Mouse (Mus musculus) megakaryocyte-erythroid progenitor cell, adult 5-6 weeks (primary cell): ENCODE measurements around the gene Arhgap18. TPM values are rescaled to one million over a fixed set of nuclear protein-coding genes. Genes with fewer than 3 reads are reported as not detected.

Experiments used
- ATAC-seq: replicated peaks from 2 replicates; pipeline ENCODE4 v1.8.0; 2016; ENCODE audit warnings: mild to moderate bottlenecking, inconsistent platforms; ENCODE audit not compliant: severe bottlenecking, poor library complexity, low FRiP score, low TSS enrichment
- total RNA-seq, 2 experiments: library from RNA; stranded (forward) in 1 of 2; stranded (reverse) in 1 of 2; fragments of 200-1000, 215-1000 nt in 1 of 2; fragments of >200 nt in 1 of 2; fragmentation: Nextera tagmentation in 1 of 2; gene quantifications; 2 replicates each; pipeline ENCODE4 v1.2.3; 2014 to 2017

The Arhgap18 gene
- total RNA-seq, 2 experiments from 2014 or later = 23.8 to 49.6 TPM

DNA sequence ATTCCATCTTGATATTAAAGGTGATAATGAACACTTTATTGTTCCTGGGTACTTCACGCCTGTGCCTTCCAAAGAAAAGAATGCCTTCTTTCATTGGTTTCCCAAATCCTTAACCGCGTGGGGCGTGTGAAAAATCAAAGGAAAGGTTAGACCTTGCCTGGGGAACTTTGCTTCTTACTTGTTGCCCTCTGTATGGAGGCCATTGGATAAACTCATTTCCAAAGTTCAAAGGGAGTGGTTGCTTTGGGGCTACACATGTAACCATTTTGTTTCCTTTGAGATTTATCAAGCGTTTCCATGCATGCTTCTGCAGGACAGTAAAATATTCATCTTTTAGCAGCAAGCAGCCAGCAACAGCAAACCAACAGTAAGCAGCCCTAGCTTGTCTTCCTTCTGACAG, 20.3 kb downstream of the Arhgap18 start:
- no peak for ATAC-seq

DNA sequence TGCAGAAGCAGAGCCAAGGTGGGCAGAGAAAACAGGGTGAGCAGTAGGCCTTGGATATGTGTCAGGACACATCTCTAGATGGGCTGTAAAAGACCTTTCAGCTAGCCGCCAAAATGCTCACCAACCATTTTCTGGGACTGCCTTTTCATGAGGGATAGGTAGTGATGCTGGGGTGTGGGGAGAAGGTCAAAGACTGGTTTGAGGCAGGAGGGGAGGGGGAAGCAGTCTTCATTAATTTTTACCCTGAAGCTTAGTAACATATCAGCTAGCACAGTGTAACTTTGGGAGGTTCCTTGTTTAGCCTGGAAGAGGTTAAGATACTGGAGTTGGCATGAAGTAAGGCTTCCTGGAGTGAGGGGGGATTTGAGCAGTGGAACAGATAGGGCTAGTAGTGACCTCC, 21.0 kb downstream of the Arhgap18 start:
- ATAC-seq = no peak

DNA sequence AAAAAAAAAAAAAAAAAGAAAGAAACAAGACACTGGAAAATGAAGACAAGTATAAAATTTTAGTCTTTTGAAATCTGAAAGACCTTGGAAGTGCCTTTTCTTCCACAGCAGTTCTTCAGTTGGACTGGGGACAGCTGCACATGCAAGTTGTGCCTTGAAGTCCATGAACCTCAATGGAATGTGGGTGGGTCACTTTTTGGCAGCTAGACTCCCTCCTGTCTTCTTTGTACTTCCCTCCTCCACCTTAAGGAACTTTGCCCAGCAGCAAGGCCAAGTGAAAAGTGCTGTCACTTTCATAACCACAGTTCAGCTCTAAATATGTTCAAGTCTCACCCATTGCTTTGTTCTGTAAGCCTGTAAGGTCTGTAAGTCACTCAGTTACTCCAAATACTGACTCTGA, 23.2 kb downstream of the Arhgap18 start:
- ATAC-seq = no peak

DNA sequence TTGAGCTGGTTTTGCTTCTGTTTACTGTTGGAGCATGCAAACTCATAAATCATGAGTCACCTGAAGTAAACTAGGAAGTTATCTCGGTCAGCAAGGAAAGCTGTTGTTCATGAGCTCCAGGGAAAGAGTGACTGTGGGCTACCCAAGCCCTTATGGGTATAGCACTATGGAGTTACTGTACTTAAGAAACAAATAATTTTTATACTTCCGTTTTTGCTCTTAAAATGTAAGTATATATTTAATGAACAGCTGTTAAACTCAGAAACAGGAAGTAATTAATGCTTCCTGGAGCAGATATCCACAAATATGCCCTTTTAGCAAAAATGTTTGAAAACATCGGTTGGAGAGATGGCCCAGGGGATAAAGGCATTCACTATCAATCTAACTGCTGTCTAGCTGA, 27.4 kb downstream of the Arhgap18 start:
- no peak; the same call in 1 of the 2 replicates for ATAC-seq

- no peak for ATAC-seq
These were observed 36.5 kb downstream of the Arhgap18 start for GRCm38 (mm10) chr10:26789680-26790079.

- ATAC-seq = no peak
These were observed 38.6 kb downstream of the Arhgap18 start for GRCm38 (mm10) chr10:26791810-26792209.

- ATAC-seq = no peak
These were observed 39.8 kb downstream of the Arhgap18 start for GRCm38 (mm10) chr10:26793013-26793412.

GRCm38 (mm10) chr10:26796432-26797286, 43.4 kb downstream of the Arhgap18 start:
- no peak for ATAC-seq

DNA sequence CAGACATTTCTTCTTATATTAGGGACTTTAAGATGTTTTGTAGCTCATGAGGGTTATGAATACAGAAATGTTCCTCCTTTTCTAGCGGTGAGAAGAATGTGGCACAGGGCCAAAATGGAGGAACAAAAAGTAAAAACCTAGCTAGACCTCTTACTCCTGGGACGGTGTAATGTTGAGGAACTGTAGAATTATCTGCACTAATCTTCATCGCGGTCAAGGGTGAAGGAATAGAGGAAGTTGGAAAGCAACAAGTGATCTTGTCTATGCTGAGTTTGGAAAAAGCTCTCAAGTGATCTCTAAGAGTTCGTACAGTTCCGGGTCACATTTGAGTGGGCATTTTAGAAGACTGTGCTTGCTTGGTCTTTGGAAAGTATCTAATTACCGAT, 44.1 kb downstream of the Arhgap18 start:
- no peak for ATAC-seq

GRCm38 (mm10) chr10:26798752-26799411, 45.7 kb downstream of the Arhgap18 start:
- ATAC-seq = peak; percentile 36

DNA sequence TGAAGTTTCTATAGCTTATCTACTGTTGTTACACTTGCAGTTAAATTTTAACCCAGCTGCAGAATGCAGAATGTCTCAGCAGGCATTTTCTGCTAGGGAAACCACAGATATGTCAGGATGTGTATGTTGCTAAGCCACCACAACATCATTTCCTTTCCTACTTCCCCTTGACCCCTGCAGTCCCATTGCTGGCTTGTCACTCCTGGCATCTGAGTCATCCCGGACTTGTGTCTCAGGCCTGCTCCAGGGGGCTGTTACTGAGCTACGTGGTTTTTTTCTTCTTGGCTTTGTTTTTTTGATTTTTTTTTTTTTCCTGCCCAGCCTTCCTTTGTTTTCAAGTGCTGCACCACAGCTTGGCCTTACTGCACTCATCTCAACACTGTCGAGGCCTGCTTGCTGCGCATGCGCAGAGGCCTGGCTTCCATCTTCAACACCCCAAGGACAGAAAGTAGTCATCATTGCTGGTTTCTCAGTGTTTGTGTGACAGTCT, 46.4 kb downstream of the Arhgap18 start:
- ATAC-seq = peak; percentile 66

- ATAC-seq = no peak
These were observed 51.2 kb downstream of the Arhgap18 start for GRCm38 (mm10) chr10:26804351-26804983.

DNA sequence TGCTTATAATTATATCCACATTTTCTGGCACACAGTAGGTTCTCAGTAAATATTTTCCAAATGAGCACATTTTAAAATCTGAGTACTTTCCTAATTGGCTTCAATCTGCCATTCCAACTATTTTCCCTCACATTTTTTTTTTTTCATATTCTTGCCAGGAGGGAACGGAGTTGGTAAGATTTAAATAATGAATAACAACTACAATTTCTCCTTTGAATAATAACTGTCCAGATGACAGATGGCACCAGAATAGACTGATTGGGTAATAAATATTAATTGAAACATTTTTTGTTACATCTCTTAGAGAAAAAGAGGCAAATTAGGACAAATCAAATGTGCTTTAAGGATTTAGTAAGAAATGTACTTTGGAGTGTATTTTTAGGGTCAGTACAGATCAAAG, 51.8 kb downstream of the Arhgap18 start:
- no peak for ATAC-seq

- no peak for ATAC-seq
These were observed 52.9 kb downstream of the Arhgap18 start for GRCm38 (mm10) chr10:26806092-26806491.

DNA sequence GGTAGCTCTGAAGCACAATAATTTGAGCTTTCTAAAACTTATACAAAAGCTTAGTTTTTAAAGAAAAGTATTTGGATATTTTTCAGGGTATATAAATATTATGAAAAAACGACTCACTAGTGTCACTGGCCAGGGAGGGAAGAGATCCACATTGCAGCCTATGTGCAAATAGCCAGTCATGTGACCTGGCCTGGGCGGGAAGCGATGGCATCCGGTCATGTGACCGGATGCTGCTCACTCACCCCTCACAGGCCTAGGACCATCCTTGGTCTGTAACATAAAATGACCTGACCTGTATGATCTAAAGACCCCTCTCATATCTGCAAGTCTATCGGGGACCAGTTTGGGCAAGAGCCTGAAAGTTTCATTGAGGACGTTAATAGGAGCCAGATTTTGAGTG, 56.8 kb downstream of the Arhgap18 start:
- ATAC-seq = no peak

- no peak for ATAC-seq
These were observed 57.6 kb downstream of the Arhgap18 start for GRCm38 (mm10) chr10:26810810-26811209.

DNA sequence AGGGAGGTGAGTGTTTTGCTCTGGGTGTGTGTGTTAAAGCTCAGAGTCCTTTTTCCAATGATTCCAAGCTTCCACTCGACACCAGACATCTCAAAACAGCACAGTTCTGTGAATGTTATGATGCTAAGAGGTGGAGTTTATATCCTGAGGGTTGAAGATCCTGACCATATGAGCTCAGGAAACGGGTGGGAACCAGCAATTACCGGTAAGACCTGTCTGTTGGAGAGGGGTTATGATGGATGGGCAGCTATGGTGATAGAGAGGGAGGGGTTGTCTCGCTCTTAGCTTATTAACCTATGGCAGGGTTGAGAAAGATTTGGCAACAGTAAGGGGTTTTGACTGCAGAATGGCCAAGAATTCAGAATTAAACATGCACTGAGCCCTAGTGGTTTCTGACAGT, 58.1 kb downstream of the Arhgap18 start:
- ATAC-seq = no peak

- ATAC-seq = no peak
These were observed 62.4 kb downstream of the Arhgap18 start for GRCm38 (mm10) chr10:26815646-26816045.

DNA sequence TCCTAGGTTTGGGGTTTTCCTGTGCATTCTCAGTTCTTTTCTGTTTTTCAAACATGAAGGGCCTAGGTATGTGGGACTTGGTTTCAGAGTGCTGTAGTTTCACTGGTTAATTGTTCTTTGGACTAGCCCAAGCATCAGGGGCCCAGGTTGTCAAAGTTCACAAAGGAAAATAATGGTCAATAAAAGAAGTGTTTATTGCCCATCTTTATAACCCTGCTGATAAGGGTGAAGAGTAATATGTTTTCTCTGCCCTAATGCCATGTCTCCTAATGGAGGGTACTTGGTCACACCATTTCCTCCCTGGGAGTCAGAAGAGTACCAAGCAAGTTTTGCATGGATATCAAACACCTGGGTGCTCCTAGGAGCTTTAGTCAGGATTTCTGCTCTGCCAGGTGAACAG, 67.1 kb downstream of the Arhgap18 start:
- ATAC-seq = no peak

DNA sequence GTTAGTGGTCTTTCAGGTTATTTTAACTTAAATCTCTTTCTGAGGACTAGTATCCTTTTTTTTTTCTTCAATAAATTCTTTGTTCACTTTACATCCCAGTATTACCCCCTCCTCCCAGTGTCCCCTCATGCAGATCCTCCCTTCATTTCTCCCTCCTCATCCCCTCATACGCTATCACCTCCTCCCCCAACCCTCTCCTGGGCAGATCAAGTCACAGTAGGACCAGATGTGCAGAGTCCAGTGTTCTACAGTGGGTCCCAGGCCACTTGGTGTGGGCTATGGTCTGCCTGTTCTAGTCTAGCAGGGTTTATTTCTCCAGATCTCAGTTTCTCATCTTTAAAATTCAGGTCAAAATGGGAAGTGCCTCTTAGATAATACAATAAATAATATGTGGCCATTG, 67.7 kb downstream of the Arhgap18 start:
- ATAC-seq = no peak
